Mouse (Mus musculus) limb, embryonic 11.5 days (tissue): ENCODE measurements at regions not wholly inside any gene's neighbourhood (a gene's known extent, or its start where the extent isn't known, plus 50 kb on each side); places are given as distances from the start of the nearest gene placed in this dataset.

Source experiments
- ATAC-seq: fragments of 200-750 bp; cut with Nextera tagmentation; 2 replicates; pipeline ENCODE4 v1.8.0; 2017; ENCODE audit warnings: low read depth; ENCODE audit not compliant: insufficient number of reproducible peaks, low FRiP score, low TSS enrichment
- DNase-seq: peaks from one replicate; pipeline ENCODE4 v3.0.0-alpha.2; 2015; ENCODE audit warnings: low spot score
- H3K27ac ChIP-seq: fragments of 300-500 bp; sonication (generic); replicated peaks from 2 replicates; pipeline ENCODE4 v1.5.1; 2014; ENCODE audit warnings: low read depth, mild to moderate bottlenecking, low read length
- H3K27me3 ChIP-seq: fragments of 300-500 bp; sonication (generic); 2 replicates; pipeline ENCODE4 v1.6.1; 2014; ENCODE audit warnings: mild to moderate bottlenecking, low read length, mixed read lengths; ENCODE audit not compliant: control insufficient read depth, insufficient read depth
- H3K36me3 ChIP-seq: fragments of 300-500 bp; sonication (generic); 2 replicates; pipeline ENCODE4 v1.6.1; 2014; ENCODE audit warnings: mild to moderate bottlenecking, low read length, moderate library complexity, mixed read lengths; ENCODE audit not compliant: control insufficient read depth, insufficient read depth
- H3K4me1 ChIP-seq: fragments of 300-500 bp; sonication (generic); 2 replicates; pipeline ENCODE4 v1.6.1; 2014; ENCODE audit warnings: low read length, mixed read lengths; ENCODE audit not compliant: control insufficient read depth, insufficient read depth
- H3K4me2 ChIP-seq: fragments of 300-500 bp; sonication (generic); 2 replicates; pipeline ENCODE4 v1.6.1; 2014; ENCODE audit warnings: low read depth, mild to moderate bottlenecking, moderate library complexity; ENCODE audit not compliant: severe bottlenecking
- H3K4me3 ChIP-seq: fragments of 300-500 bp; sonication (generic); 2 replicates; pipeline ENCODE4 v1.5.1; 2014; ENCODE audit warnings: low read depth, low read length
- H3K9ac ChIP-seq: fragments of 300-500 bp; sonication (generic); 2 replicates; pipeline ENCODE4 v1.6.1; 2014; ENCODE audit warnings: mild to moderate bottlenecking, low read length
- H3K9me3 ChIP-seq: fragments of 300-500 bp; sonication (generic); 2 replicates; pipeline ENCODE4 v1.6.1; 2016; ENCODE audit warnings: low read length; ENCODE audit not compliant: control insufficient read depth
- WGBS: fragments of 180-500 bp; shearing (Covaris S2); extraction: QIAGEN DNeasy Blood & Tissue Kit; methylation state at CpG from one replicate; pipeline ENCODE4 v1.1.7; 2014; 5-methylcytosine and 5-hydroxymethylcytosine counted together

DNA sequence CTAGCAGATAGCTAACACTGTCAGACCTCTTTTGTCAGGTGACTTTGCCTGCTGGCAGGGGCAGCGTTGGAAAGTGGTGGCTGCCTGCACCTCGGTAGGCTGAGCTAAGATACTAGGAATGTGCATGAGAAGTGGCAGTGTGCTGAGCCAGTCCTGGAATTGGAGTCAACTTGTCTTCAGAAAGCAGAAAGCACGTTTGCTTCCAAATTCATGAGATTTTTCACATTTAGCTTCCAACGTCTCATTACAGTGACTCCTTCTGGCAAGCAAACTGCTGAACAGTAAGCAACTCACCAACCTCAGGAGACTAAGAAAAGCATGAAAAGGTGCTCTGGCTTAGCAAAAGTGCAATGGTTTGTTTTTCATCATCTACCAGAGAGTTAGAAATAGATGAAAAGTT, 59.1 kb upstream of the Adamts3 start:
- no peak overlapping the region for H3K4me3 ChIP-seq
- H3K36me3 ChIP-seq: no peaks in the 10 kb centered on the region
- H3K4me2 ChIP-seq: no peak overlapping the region
- H3K4me1 ChIP-seq: peaks cover 6% of the 10 kb centered on the region
- 62% methylated on average over 4 of the region's 4 CpGs for WGBS
- H3K27ac ChIP-seq: no peak overlapping the region
- H3K9ac ChIP-seq: no peak overlapping the region
- no peaks in the 10 kb centered on the region for H3K9me3 ChIP-seq
- H3K27me3 ChIP-seq: no peaks in the 10 kb centered on the region
- DNase-seq (no peak), ATAC-seq (no peak)

DNA sequence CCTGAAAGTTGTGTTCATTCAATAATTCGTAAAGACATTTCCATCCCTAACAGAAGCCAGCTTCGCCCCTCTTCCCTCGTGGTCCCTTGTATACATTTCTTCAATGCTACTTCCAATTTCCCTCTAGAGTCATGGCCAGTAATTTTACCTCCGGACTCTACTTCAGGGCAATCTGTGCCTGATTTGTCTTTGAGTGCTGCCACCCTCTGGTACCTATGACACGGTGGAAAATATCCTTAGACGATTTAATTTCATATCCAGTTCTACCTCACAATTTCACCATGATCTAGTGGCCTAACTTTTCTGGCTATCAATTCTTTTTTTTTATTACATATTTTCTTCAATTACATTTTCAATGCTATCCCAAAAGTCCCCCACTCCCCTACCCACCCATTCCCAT, 49.9 kb upstream of the Adamts3 start:
- H3K9ac ChIP-seq: no peak overlapping the region
- no peaks in the 10 kb centered on the region for H3K27me3 ChIP-seq
- no peak overlapping the region for H3K4me3 ChIP-seq
- no peaks in the 10 kb centered on the region for H3K36me3 ChIP-seq
- 85% methylated on average over 6 of the region's 6 CpGs for WGBS
- H3K4me2 ChIP-seq: no peak overlapping the region
- no peak overlapping the region for H3K27ac ChIP-seq
- no peak for ATAC-seq
- no peaks in the 10 kb centered on the region for H3K4me1 ChIP-seq
- H3K9me3 ChIP-seq: no peaks in the 10 kb centered on the region
- no peak for DNase-seq
